Mouse (Mus musculus) adrenal gland (tissue): Measurements from ENCODE around the gene Vmn2r82.
"Not testable (repeated sequence)": the region's sequence is repeated elsewhere in the genome, so short reads cannot be mapped to it uniquely, and the experiment has no call there.

Experiments
- intact Hi-C: fragments of 180-260 bp; cut with DNase I; formaldehyde crosslinking; loops from one replicate; pipeline ENCODE4 v1.15.1; 2025
- long read RNA-seq, 2 experiments: library from polyadenylated mRNA; unstranded; transcript quantifications; one replicate each; pipeline ENCODE4 v2.0.0; 2020; ENCODE audit warnings: borderline replicate concordance in 1 of 2; ENCODE audit not compliant: insufficient replicate concordance in 1 of 2

The Vmn2r82 gene
- long read RNA-seq, experiment 1: 0 reads
- long read RNA-seq, experiment 2: 0 reads

- intact Hi-C loops: not testable (repeated sequence)
Observed at GRCm38 (mm10) chr10:79356220-79356619, at the start of gene Vmn2r82. Vmn2r82 (plus strand) TSS chr10:79356520.

DNA sequence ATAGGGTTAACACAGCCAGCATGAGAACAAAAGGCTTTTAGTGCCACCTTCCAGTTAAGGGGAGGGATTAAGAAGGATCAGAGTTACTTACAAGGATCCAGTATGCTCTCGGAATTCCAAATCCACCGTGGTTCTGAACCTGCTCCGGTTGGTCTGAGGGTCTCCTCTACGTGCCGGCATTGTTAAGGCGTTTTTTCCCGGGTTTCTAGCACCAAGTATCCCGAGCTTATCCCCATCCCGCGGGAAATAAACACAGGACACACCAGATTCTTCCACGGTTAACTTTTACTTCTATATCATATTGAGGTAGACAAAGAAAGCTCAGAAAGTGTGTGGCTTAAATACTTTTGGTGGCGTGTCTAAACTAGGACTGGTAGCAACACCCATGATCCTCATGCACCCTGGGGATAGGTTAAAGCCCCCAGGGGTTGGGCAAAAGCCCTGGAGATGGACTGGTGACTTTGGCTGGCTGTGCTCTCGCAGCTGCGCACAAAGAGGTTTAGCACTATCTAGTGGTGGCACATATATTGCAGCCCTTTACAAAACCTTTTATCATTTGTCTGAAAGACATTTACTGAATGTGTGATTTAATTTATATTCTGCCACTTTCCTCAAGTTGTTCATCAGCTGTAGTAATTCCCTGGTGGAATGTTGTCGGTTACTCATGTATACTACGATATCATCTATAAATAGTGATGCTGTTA lies 34.1 kb upstream of the Vmn2r82 start:
- intact Hi-C loops: not testable (repeated sequence)

- intact Hi-C loops: no loop called here
Observed at GRCm38 (mm10) chr10:79322737-79323086, 33.6 kb upstream of the Vmn2r82 start.

- intact Hi-C loops: not testable (repeated sequence)
Observed at GRCm38 (mm10) chr10:79399946-79400700, 43.8 kb downstream of the Vmn2r82 start.

DNA sequence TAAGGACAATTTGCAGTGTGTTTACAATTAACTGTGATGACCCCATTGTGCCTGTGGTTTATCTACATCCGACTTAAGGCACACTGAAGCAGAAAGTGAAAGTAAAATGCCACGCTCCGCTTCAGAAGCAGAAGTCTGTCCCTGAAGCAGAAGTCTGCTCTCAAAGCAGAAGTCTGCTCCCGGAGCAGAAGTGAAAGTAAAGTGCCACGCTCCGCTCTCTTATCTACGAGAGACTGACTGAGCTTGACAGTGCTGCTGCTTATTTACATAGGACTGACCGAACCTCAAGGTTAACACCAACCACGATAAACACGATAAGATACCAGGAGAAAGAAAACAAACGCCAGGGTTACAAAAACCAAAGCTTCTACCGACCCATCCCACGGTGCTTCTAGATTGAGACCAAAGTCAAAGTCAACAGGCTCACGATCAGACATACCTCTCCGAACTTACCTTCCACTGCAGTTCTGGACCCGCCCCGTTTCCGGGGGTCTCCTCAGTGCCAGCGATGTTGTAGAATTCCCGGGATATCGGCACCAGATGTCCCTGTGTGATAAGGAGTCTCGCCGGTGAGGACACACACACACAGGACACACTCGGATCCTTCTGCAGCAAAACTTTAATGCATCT lies 60.9 kb downstream of the Vmn2r82 start:
- intact Hi-C loops: no loop called here

- intact Hi-C loops: not testable (repeated sequence)
Observed at GRCm38 (mm10) chr10:79417772-79418170, 61.5 kb downstream of the Vmn2r82 start.

DNA sequence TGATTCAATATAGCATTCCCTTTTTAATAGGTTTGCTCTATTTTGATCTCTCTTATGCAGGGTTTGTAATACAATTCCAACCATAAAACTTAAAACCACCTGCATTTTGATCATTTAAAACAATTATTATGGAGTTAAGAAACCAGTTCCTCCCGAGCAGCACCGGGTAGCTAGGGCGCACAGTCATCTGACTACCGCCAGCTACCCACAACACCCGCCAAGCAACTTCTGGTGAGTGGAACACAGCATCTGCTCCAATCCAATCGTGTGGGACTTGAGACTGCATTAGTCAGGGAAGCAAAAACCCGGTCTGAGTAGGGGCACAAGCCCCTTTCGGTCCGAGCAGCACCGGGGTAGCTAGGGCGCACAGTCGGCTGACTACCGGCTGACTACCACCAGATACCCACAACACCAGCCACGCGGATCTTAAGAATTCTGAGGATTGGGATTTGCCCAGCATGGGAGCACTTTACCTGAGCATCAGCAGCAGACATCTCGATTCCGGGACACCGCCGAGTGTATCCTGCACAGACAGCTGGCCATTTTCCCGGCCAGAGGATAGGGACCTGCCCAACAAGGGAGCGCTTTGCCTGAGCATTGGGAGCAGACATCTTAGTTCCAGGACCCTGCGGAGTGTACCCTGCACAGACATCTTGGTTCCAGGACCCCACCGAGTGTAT lies 79.0 kb downstream of the Vmn2r82 start:
- intact Hi-C loops: not testable (repeated sequence)
